Mouse (Mus musculus) ES-E14 (cell line): Measurements from ENCODE around the gene Efna2.

Experiments
- MAFK ChIP-seq: IDR thresholded peaks from 2 replicates; pipeline ENCODE4 v1.6.1; 2014; ENCODE audit warnings: mild to moderate bottlenecking, low read depth, low read length, inconsistent platforms; ENCODE audit not compliant: insufficient read depth
- ZC3H11A ChIP-seq: IDR thresholded peaks from 2 replicates; pipeline ENCODE4 v1.6.1; 2012; ENCODE audit warnings: low read depth, mild to moderate bottlenecking, inconsistent platforms, low read length, borderline replicate concordance
- ZNF384 ChIP-seq: IDR thresholded peaks from 2 replicates; pipeline ENCODE4 v1.6.1; 2012; ENCODE audit warnings: low read depth, low read length, inconsistent platforms

DNA sequence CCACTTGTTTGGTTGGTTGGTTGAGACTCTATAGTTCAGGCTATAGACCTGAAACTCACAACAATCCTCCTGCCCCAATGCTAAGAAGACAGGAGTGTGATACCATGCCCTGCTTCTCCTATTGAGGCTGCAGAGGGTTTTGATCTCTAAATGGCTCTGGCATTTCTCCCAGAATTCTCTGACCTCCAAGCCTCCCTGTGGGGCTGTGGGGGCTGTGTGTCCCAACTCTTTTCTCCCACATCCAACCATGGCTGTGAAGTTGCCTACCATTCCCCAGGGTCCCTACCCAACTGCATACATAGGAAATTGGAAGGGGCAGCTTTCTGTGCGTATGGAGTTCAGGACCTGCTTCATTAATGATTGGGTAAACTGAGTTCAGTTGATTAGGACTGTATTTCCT is 16.9 kb downstream of the Efna2 start:
- TF ChIP-seq MAFK, result no peak
- no peak for TF ChIP-seq ZC3H11A
- TF ChIP-seq ZNF384, result no peak
